Mouse (Mus musculus) spleen, postnatal 4 days (tissue): Measurements from ENCODE around the gene Susd1.
"Not testable (repeated sequence)": the region's sequence is repeated elsewhere in the genome, so short reads cannot be mapped to it uniquely, and the experiment has no call there.

Source experiments
- DNase-seq, 2 experiments: peaks; one replicate each; pipeline ENCODE4 v3.0.0; 2022; ENCODE audit warnings: low spot score in 2 of 2

Gene Susd1

GRCm38 (mm10) chr4:59287103-59287502 lies 151.3 kb downstream of the Susd1 start:
- DNase-seq, result peak in 1 of 2 experiments; percentile 62

DNA sequence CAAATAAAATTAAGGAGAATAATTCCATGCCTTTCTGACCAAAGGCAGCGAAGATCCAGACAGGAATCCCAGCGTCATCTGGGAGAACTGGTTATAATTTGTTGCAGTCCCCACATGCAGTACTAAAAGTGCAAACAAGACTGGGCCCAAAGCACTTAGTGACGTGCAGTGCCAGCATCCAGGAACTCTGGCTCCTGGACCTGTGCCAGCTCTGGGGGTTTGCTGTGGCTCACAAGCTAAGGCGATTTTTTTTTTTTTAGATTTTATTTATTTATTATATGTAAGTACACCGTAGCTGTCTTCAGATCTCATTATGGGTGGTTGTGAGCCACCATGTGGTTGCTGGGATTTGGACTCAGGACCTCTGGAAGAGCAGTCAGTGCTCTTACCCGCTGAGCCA lies 152.1 kb downstream of the Susd1 start:
- DNase-seq, result not testable (repeated sequence)

DNA sequence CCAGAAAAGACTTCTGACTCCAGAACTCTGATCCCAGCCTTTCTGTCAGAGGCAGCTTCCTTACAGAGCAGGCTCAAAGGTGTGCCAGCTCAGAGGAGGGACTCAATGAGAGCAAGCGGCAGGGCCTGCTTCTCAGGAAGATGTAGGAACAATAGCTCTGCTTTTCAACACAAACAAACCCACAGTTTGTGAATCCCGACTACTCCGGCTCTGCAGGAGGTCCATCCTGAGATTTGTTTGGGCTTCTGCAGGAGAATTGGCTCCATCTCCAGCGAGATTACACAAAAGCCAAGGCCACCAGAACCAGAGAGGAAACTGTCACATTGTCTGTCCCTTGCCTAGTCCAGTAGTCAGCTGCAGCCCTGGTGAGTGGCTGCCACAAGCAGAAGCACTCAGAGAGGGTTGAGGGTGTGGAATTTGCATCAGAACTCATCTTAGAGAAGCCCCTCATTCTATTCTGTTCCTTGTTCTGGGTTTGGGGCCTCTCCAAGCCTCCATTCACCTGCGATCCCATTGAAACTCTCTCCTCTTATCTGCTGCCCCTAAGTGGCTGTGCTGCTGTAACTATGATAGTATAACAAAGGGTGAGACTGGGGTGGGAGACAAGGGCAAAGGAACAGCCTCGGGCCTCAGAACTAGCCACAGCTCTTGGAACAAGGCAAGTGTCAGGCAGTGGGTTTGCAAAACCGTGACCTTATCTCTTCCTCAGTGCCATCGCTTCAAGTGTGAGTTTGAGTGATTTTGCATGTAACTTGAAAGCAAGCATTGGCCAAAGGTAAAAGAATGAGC lies 155.5 kb downstream of the Susd1 start:
- no peak for DNase-seq

GRCm38 (mm10) chr4:59282137-59282536 lies 156.3 kb downstream of the Susd1 start:
- no peak for DNase-seq

DNA sequence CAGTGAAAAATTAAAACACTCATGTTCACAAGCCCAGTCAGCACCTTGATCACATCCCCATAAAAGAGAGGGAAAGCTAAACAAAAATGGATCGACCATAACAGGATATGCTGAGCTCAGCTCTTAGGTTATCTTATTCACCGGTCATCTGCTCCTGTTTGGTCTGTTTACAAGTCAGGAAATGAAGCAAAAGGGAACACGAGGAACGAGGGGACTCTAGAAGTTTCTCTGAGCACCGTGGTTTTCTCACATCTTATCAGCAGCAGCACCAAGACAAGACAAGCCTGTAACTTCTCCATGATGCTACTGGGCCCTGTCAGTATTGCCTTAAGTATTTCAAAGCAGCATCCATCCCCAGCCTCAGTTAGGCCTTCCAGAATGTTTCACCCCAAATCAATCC lies 157.6 kb downstream of the Susd1 start:
- no peak for DNase-seq

DNA sequence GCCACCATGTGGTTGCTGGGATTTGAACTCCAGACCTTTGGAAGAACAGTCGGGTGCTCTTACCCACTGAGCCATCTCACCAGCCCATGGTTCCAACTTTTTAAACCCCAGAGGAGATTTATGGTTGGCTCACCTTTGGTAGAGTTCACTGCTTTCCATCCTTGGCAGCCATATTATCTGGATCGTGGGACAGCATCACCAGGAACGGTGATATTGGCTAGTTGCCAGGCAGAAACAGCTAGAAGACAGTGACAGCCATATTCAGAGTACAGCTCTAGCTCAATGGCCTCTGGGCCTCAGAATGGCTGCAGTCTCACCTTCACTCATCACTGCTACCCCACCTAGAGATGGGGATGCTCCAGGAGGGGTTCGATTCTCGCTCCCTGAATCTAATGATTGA lies 159.3 kb downstream of the Susd1 start:
- DNase-seq, result no peak

- DNase-seq, result peak; percentile 72 to 82
These were observed 160.0 kb downstream of the Susd1 start for GRCm38 (mm10) chr4:59278410-59278809.

DNA sequence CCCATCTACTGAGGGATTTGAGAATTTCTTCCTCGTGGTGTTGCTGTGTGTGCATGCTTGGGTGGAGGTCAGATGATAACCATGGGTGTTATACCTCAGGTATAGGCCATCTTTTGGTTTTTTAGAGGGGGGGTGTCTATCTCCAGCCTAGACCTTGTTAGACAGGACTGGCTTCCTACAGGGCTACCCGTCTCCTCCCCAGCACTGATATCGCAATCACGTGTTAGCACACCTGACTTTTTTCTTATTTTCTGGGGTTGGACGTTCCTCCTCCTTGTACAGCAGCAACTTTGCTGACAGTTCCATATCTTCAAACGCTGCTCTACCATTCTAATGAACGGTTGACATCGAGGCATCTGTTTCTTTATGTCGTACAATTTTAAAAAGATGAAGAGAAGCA lies 160.5 kb downstream of the Susd1 start:
- no peak for DNase-seq

GRCm38 (mm10) chr4:59275956-59276355 lies 162.5 kb downstream of the Susd1 start:
- DNase-seq, result no peak

DNA sequence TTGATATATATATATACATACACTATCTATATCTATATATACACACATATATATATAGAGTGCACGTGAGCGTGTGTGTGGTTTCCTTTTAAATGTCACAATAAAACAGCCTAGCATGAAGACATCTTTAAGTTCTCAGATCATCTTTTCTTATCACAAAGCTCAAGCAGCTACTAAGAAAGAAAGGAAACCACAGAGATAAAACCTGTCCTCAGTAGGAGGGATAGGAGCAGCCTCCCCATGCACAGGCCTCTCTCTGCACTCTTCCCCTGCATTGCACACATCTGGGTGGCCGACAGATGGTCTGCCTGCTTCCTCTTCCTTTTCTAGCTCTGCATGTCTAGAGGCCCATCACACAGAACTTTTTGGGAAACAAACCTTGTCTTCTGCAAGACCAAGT lies 162.9 kb downstream of the Susd1 start:
- peak in 1 of 2 experiments; percentile 52 for DNase-seq

- no peak for DNase-seq
These were observed 164.3 kb downstream of the Susd1 start for GRCm38 (mm10) chr4:59274136-59274535.

GRCm38 (mm10) chr4:59273342-59273741 lies 165.1 kb downstream of the Susd1 start:
- DNase-seq, result no peak

- no peak for DNase-seq
These were observed 172.8 kb downstream of the Susd1 start for GRCm38 (mm10) chr4:59265631-59266030.

GRCm38 (mm10) chr4:59265182-59265581 lies 173.3 kb downstream of the Susd1 start:
- no peak for DNase-seq
